Mouse (Mus musculus) gastrocnemius, adult 8-10 months (tissue): ENCODE results near the gene Olfr312. TPM values are rescaled to one million over a fixed set of nuclear protein-coding genes. Genes with fewer than 3 reads are reported as not detected.
"Not testable (repeated sequence)": the region's sequence is repeated elsewhere in the genome, so short reads cannot be mapped to it uniquely, and the experiment has no call there.

Experiments
- DNase-seq, 2 experiments: peaks; one replicate each; pipeline ENCODE4 v3.0.0; 2022; ENCODE audit warnings: low spot score in 2 of 2
- total RNA-seq, 4 experiments: library from RNA; stranded (reverse); gene quantifications; 2 replicates each; pipeline ENCODE4 v1.2.4; 2022

Gene Olfr312
- total RNA-seq = not detected

GRCm38 (mm10) chr11:58828937-58829336, at the start of gene Olfr312:
Gene Olfr312, plus strand, starts transcription at chr11:58829237.
- not testable (repeated sequence) for DNase-seq

GRCm38 (mm10) chr11:58782480-58783089, 46.5 kb upstream of the Olfr312 start, which contains the start of gene Olfr314:
Gene Olfr314, plus strand, starts transcription at chr11:58782952.
- DNase-seq = no peak

GRCm38 (mm10) chr11:58784182-58784581, 44.9 kb upstream of the Olfr312 start:
- DNase-seq = no peak

GRCm38 (mm10) chr11:58787651-58788050, 41.4 kb upstream of the Olfr312 start:
- DNase-seq = no peak

- no peak for DNase-seq
Observed at GRCm38 (mm10) chr11:58788346-58788745, 40.7 kb upstream of the Olfr312 start.

GRCm38 (mm10) chr11:58789532-58789931, 39.5 kb upstream of the Olfr312 start:
- no peak for DNase-seq

GRCm38 (mm10) chr11:58790053-58790452, 39.0 kb upstream of the Olfr312 start:
- no peak for DNase-seq

- no peak for DNase-seq
Observed at GRCm38 (mm10) chr11:58790646-58791045, 38.4 kb upstream of the Olfr312 start.

GRCm38 (mm10) chr11:58795856-58796255, 33.2 kb upstream of the Olfr312 start:
- no peak for DNase-seq

- DNase-seq = no peak
Observed at GRCm38 (mm10) chr11:58796850-58797249, 32.2 kb upstream of the Olfr312 start.

GRCm38 (mm10) chr11:58799747-58800146, 29.3 kb upstream of the Olfr312 start:
- DNase-seq = no peak

- no peak for DNase-seq
Observed at GRCm38 (mm10) chr11:58801558-58802228, 27.3 kb upstream of the Olfr312 start, which contains the start of gene Fam183b. Gene Fam183b, minus strand, starts transcription at chr11:58801960.

- no peak for DNase-seq
Observed at GRCm38 (mm10) chr11:58803871-58804270, 25.2 kb upstream of the Olfr312 start.

GRCm38 (mm10) chr11:58804393-58804792, 24.6 kb upstream of the Olfr312 start:
- no peak for DNase-seq

GRCm38 (mm10) chr11:58812001-58812400, 17.0 kb upstream of the Olfr312 start:
- DNase-seq = no peak

- not testable (repeated sequence) for DNase-seq
Observed at GRCm38 (mm10) chr11:58814700-58815099, 14.3 kb upstream of the Olfr312 start, which contains the start of gene Olfr313. Gene Olfr313, plus strand, starts transcription at chr11:58815000.

- no peak for DNase-seq
Observed at GRCm38 (mm10) chr11:58815676-58816075, 13.4 kb upstream of the Olfr312 start.

GRCm38 (mm10) chr11:58829764-58830163, 727 bp downstream of the Olfr312 start:
- no peak for DNase-seq

- DNase-seq = not testable (repeated sequence)
Observed at GRCm38 (mm10) chr11:58832541-58832940, 3.5 kb downstream of the Olfr312 start.

GRCm38 (mm10) chr11:58838951-58839350, 9.9 kb downstream of the Olfr312 start, which contains the start of gene Olfr311:
Gene Olfr311, plus strand, starts transcription at chr11:58839251.
- not testable (repeated sequence) for DNase-seq

- DNase-seq = peak; percentile 70 to 76
Observed at GRCm38 (mm10) chr11:58846919-58847461, 18.0 kb downstream of the Olfr312 start, which contains the start of gene Gm12258. Gene Gm12258, plus strand, starts transcription at chr11:58847158.

GRCm38 (mm10) chr11:58847636-58848035, 18.6 kb downstream of the Olfr312 start:
- DNase-seq = no peak
